Mouse (Mus musculus): ENCODE data around the gene Zfp446.
"Not testable (repeated sequence)": the region's sequence is repeated elsewhere in the genome, so short reads cannot be mapped to it uniquely, and the experiment has no call there.

Zfp446 gene

GRCm38 (mm10) chr7:12977682-12978389 lies at the start of gene Zfp446:
Gene Zfp446, plus strand, starts transcription at chr7:12977848.
- peak; percentile 92 for DNase-seq (ENCODE audit: low spot score)

GRCm38 (mm10) chr7:12933615-12934140 lies 44.0 kb upstream of the Zfp446 start:
- no peak for DNase-seq (ENCODE audit: low spot score)

- no peak for DNase-seq (ENCODE audit: low spot score)
Measured at GRCm38 (mm10) chr7:12934808-12935207, 42.8 kb upstream of the Zfp446 start.

GRCm38 (mm10) chr7:12937254-12937803 lies 40.3 kb upstream of the Zfp446 start:
- DNase-seq (ENCODE audit: low spot score): not testable (repeated sequence)

- DNase-seq (ENCODE audit: low spot score): no peak
Measured at GRCm38 (mm10) chr7:12940599-12940998, 37.0 kb upstream of the Zfp446 start.

GRCm38 (mm10) chr7:12943488-12943887 lies 34.2 kb upstream of the Zfp446 start:
- no peak for DNase-seq (ENCODE audit: low spot score)

GRCm38 (mm10) chr7:12949032-12949871 lies 28.4 kb upstream of the Zfp446 start:
- peak; percentile 78 for DNase-seq (ENCODE audit: low spot score)

GRCm38 (mm10) chr7:12949872-12950229 lies 27.8 kb upstream of the Zfp446 start:
- no peak for DNase-seq (ENCODE audit: low spot score)

- DNase-seq (ENCODE audit: low spot score): no peak
Measured at GRCm38 (mm10) chr7:12954896-12955295, 22.8 kb upstream of the Zfp446 start.

- DNase-seq (ENCODE audit: low spot score): no peak
Measured at GRCm38 (mm10) chr7:12957511-12957910, 20.1 kb upstream of the Zfp446 start.

- no peak for DNase-seq (ENCODE audit: low spot score)
Measured at GRCm38 (mm10) chr7:12958948-12959347, 18.7 kb upstream of the Zfp446 start.

GRCm38 (mm10) chr7:12959718-12960117 lies 17.9 kb upstream of the Zfp446 start:
- no peak for DNase-seq (ENCODE audit: low spot score)

GRCm38 (mm10) chr7:12961511-12962141 lies 16.0 kb upstream of the Zfp446 start:
- DNase-seq (ENCODE audit: low spot score): peak; percentile 18

- DNase-seq (ENCODE audit: low spot score): peak; percentile 72
Measured at GRCm38 (mm10) chr7:12965678-12966091, 12.0 kb upstream of the Zfp446 start, which contains the start of gene Zfp324. Gene Zfp324, plus strand, starts transcription at chr7:12965838.

GRCm38 (mm10) chr7:12966104-12966845 lies 11.4 kb upstream of the Zfp446 start:
- peak; percentile 30 for DNase-seq (ENCODE audit: low spot score)

- no peak for DNase-seq (ENCODE audit: low spot score)
Measured at GRCm38 (mm10) chr7:12970906-12971305, 6.7 kb upstream of the Zfp446 start.

GRCm38 (mm10) chr7:12978931-12979722 lies 1.5 kb downstream of the Zfp446 start:
- DNase-seq (ENCODE audit: low spot score): no peak

- no peak for DNase-seq (ENCODE audit: low spot score)
Measured at GRCm38 (mm10) chr7:12979776-12980175, 2.1 kb downstream of the Zfp446 start.

GRCm38 (mm10) chr7:12980291-12980690 lies 2.6 kb downstream of the Zfp446 start:
- no peak for DNase-seq (ENCODE audit: low spot score)

- DNase-seq (ENCODE audit: low spot score): no peak
Measured at GRCm38 (mm10) chr7:12985724-12986123, 8.1 kb downstream of the Zfp446 start.

- DNase-seq (ENCODE audit: low spot score): no peak
Measured at GRCm38 (mm10) chr7:12986906-12987305, 9.3 kb downstream of the Zfp446 start.

All from ovary, postnatal 10 days (tissue).